Mouse (Mus musculus) B cell, adult 2 months (primary cell): ENCODE results near the gene Aurkb.
A peak's percentile ranks its signal among the peaks of the same experiment; 100 is the strongest.

Experiments
- DNase-seq, 2 experiments: peaks; one replicate each; pipeline ENCODE4 v3.0.0; 2022

The Aurkb gene

DNA sequence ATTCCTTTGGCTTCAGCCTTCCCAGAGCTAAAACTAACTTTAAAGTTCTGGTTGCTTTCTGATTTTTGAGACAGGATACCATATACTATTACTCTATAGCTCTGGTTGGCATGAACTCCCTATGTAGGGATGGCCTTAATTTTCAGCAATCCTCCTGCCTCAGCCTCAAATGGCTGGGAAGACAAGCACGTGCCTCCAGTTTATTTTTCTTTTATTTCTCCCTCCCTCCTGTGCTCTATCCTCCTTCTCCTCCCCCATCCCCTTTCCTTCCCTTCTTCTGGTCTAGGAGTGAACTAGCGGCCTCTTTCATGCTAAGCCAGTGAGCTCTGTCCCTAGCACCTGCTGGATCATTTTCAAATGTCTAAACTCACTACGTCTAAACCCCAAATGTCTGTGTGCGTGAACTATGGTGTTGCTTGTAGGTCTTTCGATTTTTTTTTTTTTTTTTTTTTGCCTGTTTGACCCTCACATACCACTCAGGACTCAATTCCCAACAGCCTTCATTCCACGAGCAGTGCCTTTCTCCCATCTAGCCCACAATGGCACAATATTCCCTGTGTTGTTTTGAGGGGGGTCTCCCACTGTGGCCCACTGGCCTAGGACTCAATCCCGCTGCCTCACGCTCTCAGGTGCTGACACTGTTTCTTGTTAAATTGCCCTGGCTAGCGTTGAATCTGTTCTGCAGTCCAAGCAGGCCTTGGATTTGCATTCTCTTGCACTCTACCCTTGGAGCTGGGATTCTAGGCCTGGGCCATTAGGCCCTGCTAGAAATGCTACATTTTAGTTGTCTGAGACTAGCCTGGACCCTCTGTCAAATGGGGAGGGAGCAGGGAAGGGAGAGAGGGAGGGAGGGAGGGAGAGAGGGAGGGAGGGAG is 19.0 kb downstream of the Aurkb start:
- no peak for DNase-seq

DNA sequence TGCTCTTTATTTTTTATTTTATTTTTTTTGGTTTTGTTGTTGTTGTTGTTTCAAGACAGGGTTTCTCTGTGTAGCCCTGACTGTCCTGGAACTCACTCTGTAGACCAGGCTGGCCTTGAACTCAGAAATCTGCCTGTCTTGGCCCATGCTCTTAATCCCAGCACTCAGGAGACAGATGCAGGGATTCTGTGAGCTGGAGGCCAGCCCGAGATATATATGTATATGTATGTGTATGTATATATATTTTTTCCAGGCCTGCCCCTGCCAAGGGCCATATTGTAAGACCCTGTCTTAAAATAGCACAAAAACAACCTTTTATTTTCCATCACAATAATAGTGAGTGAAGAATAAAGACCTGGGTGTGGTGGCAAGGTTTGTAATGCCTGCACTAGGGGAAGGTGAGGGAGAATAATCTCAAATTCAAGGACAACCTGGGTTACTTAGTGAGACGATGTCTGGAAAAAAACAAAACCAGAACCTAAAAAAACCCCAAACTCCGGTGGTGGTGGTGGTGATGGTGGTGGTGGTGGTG is 20.0 kb downstream of the Aurkb start:
- DNase-seq = no peak

DNA sequence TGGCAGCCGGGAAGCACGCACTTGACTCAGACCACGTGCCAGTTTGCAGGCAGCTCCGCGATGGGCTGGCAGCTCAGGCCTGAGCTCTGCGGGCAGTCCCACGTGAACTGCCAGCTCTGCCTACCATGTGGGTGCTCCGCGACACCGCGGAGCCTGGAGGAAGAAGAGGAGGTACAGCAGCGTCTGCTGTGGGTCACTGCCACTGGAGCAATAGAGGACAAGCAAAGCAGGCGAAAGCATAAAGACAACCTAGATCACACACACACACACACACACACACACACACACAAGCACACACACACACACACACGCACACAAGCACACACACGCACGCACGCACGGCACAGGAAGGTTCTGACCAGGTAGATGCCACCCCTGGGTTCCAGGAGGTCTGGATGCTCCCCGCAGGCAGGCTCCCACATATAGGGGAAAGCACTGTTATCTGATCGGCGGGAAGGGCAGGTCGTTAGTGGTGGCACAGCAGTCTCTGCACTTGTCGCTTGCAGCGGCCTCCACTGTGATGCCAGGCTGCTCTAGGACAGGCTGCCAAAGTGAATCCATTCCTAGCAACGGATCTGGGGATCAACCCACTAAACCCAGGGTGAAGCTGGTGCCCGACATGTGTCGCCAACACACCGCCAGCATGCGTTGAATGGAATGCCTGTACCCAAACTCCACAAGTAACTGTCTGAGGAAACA is 20.9 kb downstream of the Aurkb start:
- peak; percentile 35 to 38 for DNase-seq

DNA sequence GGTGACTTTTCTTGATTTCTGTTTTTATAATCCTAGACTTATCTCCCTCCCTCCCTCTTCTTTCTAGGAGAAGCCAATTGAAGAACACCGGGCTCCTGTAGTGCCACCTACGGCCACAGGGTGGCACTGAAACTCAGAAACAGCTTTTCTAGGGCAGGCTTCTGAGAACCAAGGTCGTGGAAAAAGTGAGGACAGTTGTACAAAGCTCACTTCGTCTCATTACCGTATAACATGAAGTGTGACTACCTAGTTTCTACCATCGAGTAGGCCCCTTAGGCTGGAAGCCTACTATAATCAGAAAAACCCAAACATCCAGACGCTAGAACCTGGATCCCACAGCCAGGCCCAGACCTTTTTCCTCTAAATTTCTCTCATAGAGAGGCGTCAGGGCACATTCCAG is 21.5 kb downstream of the Aurkb start:
- peak; percentile 88 to 90 for DNase-seq

DNA sequence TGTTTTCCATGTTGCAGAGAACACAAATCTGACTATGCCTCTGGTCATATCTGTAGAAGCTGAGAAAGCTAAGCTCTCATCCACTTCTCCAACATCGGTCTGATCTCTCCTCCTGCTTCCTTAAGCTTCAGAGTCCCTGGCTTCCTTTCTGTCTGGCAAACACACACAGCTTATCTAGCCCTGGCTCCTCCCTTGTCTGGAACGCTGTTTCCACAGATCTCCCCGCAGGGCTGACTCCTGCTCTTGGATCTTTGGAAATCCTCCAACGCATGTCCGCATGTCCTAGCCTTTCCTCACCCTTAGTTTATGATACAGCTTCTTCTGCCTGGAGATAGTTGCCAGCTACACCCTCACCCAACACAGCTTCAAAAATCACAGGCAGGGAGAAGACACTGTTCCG is 22.2 kb downstream of the Aurkb start:
- DNase-seq = no peak

DNA sequence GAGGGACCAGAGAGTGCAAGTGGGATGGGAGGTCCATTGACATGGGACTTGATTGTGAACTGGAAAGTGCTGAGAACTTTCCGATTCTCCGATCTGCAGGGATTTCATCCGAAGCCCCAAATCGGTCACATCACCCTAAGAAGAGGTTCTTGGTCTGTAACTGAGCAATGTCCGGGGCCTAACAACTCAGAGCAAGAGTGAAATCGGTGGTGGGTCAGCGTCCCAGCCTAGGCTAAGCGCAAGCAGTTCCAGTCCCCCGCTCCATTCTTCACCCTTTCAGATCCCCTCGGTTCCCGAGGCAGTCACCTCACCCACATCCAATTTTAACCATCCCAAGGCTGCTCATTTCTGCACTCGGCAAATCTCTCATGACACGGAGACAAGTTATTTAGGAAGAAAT is 24.6 kb downstream of the Aurkb start:
- DNase-seq = no peak

DNA sequence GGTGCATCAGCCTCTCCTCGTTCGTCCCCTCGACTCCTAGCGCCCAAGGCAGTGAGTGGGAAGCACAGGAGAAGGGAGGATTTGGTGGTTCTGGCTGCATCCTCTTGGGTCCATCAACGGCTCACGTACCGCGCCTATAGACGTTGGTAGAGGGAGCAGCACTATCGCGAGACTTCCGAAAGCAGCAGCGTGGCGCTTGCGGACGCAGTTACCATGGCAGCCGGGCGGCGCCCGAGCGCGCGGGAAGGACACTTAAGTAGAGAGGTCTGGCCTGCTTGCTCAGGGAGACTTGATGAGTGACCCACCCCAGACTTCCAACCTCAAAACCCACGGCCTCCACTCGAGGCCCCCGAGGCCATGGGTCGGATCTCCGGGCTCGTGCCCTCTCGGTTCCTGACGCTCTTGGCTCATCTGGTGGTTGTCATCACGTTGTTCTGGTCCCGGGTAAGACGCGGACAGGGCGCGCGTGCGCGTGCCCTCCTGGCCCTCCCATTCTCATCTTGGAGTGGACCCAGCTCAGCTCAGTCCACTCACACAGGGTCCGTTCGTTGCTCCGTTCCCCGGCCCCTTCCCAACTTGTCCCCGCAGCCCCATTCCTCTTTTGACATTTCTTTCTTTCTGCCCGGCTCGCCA is 25.3 kb downstream of the Aurkb start, which contains the start of gene Tmem107:
Tmem107 (plus strand) TSS at position 217 of the 633 bp plus-strand sequence.
- DNase-seq = peak; percentile 91 to 92

DNA sequence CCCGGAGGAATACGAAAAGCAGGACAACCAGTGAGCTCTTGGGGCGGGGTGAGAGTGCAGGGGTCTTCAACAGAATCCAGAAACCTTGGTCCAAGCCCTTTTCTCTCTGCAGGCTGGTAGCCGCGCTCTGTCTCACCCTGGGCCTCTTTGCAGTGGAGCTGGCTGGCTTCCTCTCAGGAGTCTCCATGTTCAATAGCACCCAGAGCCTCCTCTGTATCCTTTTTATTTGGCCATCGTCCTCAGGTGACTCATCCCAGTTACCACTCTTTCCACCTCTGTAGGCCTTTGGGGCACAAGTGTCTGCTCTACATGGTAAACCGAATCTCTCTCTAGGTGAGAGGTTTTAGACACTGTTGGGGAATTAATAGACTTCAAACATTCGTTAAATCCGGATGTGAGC is 25.8 kb downstream of the Aurkb start:
- DNase-seq = no peak

DNA sequence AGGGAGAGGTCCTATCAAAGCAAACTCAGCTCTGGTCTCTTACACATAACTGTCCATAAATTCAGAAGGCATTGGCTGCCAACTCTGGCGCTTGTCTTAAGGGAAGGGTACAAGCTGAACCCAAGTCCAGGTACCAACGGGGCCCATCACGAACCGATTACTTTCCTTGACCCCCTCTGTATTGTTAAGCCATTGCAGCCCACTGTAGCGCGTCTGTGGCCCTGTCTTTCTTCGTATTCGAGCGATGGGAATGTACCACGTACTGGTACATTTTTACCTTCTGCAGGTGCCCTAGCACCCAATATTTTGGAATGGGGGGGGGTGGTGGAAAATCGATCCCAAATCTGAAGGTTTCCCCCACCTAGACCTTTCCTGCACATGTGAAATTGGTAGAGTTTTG is 26.8 kb downstream of the Aurkb start:
- no peak for DNase-seq

DNA sequence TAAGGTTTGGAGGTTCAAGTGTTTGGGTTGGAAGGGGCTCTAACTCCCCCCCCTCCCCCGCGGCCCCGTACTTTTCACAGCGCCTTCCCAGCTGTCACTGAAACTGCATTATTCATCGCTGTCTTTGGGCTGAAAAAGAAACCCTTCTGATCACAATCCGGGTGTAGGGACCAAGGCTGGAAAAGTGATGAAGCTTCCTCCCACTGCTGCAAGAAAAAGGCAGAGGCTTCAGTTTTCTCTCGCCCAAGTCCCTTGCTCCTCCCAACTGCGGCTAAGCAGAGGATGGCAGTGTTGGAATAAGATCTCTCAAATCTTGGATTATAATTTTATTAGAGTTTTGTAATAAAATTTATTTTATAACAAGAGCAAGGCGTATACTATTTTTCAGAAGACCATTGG is 27.2 kb downstream of the Aurkb start:
- no peak for DNase-seq

DNA sequence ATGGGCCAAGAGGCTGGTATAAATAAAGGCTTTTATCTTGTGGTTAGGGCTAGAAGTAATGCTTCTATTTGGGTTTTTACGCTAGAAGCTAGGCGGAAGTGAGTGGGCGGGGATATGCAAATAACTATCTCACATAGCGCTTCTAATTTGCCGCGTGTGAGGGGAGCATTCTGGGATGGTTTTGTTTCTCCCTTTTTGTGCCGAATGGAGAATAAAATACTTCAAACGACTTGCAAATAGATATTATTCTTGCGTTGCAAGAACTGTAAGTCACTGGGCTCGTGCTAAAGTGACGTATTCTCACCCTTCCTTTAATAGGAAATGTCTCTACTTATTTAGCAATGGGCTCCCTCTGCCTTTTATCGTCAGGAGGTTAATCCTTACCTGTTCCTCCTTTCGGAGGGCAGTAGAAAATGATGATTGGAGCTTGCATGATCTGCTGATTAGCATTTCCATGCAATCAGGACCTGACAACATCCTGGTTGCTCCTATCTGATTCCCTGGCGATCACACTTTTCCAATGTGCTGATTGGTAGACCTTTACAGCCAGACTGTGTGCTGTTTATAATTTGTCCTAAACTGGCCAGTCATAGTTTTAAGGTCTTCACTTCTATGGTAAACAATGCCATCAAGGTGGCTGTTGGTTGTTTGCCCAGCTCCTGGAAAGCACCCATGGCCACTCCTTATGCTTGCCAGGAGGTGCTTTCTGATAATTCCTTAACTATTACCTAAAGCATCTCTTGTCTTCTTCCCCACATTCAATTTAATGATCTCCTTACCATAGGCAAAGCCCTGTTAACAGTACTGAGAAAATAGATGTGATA is 27.8 kb downstream of the Aurkb start:
- peak; percentile 89 to 92 for DNase-seq

DNA sequence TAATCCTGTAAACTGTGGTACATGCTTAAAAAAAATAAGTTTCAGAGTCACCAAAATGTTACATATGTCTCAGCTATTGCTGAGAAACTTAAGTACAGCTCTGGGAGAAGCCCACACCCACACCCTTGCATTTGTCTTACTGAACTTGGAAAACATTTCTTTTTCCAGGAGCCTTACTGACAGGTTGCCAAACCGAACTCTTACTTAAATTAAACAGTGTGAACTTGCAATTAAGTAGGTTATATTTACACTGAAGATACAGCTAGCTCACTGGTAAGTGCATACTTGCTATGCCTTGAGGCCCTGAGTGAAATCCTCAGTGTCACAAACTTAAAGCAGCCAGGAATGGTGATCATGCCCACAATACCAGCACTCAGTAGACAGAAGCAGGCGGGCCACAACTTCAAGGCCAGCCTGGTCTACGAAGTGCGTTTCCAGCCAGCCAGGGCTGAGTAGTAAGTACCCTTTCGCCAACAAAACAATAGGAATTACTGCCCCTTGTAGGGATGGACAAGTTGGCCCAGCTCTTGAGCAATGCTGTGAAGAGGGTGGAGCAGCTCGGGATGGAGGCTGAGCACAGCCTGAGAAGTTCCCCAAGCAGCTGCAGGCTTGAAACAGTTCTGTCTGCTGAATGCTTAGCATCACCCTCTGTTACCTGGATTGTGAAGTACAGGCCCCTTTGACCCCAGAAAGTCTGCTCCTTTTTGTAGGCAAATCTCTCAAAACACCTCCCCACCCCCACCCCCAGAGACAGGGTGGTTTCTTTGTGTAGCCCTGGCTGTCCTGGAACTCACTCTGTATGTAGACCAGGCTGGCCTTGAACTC is 28.7 kb downstream of the Aurkb start:
- no peak for DNase-seq

DNA sequence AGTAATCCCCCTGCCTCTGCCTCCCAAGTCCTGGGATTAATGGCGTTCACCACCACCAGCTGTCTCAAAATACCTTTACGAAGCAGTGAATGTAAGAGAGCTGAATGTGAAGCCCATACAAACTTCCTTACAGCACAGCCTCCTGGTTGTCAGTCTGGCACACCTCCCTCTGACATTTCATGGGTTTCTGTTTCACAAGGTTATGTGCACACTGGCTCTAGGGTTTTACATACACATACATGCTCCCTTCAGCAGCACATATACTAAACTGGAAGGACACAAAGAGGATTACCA is 29.3 kb downstream of the Aurkb start:
- DNase-seq = no peak

DNA sequence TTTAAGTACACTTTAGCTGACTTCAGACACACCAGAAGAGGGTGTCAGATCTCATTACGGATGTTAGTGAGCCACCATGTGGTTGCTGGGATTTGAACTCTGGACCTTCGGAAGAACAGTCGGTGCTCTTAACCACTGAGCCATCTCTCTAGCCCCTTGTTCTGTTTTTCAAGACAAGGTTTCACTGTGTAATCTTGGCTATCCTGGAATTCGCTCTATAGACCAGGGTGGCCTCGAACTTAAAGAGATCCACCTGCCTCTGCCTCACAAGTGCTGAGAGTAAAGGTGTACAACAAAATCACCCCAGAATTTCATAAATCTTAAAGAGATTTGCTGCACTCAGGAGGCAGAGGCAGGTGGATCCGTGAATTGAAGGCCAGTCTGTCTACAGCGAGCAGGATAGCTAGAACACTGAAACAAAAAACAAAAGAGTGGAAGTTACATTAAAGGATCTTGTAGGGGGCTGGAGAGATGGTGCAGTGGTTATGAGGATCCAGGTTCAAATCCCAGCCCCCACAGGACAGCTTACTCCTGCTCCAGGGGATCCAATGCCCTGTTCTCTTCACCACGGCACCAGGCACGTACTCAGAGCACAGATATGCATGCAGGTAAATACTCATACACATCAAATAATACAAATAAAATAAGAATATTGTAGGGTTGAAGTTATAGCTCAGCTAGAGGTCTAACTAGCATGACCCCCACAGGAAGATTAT is 30.5 kb downstream of the Aurkb start:
- DNase-seq = no peak

DNA sequence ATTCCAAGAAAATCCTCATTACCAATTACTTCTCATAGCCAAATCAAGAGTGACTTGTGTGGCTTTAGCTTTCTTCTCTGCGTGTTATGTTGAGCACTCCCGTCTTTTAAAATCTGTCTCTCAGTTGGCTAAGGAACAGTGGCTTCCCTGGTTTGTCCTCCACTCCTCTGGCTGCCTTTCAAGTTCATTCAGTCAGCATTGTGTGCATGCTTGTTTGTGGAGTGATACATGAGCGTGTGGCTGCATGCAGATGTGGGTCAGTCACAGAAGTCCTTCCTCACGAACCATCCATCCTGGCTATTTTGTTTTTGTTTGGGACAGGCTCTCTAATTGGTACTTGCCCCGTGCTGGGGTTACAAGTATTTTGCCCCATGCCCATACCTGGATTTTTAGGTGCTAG is 31.1 kb downstream of the Aurkb start:
- DNase-seq = no peak

DNA sequence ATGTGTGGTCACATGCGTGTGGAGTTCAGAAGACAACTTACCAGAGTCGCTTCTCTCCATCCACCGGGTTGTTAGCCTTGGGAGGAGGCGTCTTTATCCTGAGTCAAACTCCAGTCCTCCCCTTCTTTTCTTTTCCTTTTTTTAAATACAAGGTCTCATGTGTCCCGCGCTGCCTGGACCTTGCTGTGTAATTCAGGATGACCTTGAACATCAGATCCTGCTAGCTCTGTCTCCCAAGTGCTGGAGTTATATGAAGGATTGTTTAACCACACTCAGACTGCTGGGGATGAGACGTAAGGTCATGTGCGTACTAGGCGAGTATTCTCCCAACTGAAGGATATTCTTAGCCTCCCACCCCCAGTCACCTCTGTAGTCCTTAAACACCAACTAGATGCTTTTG is 31.9 kb downstream of the Aurkb start:
- no peak for DNase-seq

DNA sequence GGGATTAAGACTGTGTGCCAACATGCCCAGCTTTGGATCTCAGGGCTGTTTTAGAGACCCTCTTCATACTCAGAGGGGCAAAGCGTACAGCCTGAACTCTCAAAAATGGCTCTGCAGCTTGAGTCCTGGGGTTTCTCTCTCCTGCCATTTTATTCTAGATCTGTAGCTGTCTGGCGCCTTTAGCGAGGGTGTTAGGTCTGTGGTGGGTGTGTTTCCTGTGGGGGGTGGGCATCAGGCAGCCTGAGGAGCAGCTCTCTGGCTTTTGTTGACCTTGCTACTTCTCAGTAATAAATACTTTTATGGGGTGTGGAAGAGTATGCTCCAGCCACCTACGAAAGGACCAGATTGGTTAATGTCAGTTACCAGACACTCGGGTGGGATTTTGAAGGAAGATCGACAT is 32.6 kb downstream of the Aurkb start:
- no peak for DNase-seq

DNA sequence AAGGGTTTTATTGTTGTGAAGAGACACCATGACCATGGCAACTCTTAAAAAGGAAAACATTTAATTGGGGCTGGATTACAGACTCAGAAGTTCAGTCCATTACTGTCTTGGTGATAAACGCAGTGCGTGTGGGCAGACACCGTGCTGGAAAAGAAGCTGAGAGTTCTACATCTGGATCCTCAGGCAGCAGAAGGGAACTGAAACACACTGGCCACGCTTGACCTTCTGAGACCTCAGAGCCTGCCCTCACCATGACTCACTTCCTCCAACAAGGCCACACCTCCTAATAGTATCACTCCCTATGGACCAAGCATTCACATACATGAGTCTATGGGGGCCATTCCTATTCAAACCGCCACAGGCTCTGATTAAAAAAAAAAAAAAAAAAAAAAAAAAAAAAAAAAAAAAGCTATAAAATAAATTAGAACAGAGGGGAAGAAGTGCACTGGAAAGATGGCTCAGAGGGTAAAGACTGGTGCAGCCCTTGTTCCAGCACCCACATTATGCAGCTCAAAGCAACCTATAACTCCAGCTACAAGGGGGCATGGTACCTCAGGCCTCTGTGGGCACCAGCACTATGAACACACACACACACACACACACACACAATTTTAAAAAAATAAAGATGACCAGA is 33.5 kb downstream of the Aurkb start:
- peak; percentile 65 to 70 for DNase-seq

DNA sequence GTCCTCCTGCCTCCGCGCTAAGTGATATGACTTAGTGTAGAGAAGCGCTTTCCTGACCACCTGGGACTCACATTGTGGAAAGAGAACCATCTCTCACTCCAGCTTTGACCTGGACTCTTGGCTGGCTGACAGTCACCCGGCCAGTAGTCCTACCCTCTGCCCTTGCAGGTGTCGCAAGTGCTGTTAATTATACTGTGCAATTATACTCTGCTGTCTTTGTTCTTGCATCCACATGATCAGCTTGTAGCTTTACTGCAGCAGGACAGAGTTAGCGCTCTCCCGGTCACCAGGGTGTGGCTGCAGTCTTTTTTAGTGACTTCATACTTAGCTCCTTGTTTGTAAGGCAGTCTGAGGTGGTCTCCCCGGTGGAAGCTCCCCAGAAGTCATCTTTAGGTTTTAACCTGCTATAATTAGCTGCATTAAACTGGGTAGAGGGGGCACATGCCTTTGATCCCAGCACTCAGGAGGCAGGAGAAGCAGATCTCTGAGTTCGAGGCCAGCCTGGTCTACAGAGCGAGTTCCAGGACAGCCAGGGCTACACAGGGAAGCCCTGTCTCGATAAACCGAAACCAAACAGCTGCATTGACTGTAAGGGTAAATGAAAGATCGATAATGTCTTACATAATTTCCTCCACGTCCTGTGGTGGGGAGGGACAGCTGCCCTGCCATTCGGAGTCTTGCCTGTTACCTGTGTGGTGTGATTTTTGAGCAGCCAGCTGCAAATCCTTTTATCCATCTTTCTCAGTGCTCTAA is 34.8 kb downstream of the Aurkb start:
- no peak for DNase-seq

DNA sequence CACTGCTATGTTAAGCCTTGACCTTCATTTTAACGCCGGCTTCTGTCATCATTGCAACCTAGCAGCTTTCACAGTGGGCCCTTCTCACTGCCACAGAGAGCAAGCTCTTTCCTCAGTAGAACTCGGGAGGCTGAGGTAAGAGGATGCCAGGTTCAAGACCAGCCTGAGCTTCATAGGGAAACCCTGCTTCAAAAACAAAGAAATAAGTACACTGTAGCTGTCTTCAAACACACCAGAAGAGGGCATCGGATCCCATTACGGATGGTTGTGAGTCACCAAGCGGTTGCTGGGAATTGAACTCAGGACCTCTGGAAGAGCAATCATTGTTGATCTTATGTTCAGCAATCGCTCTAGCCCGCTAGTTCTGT is 35.4 kb downstream of the Aurkb start:
- no peak for DNase-seq
